Mouse (Mus musculus): ENCODE data around the gene Syt9. TPM values are rescaled to one million over a fixed set of nuclear protein-coding genes. Genes with fewer than 3 reads are reported as not detected.

Syt9 gene
- polyA plus RNA-seq (2017; shearing (Covaris generic)), result not detected

GRCm38 (mm10) chr7:107370232-107371125, at the start of gene Syt9:
Gene Syt9 (plus strand): TSS chr7:107370728.

GRCm38 (mm10) chr7:107567261-107567671, 196.7 kb downstream of the Syt9 start, which contains the start of gene Olfml1:
Gene Olfml1 (plus strand): TSS chr7:107567446.

GRCm38 (mm10) chr7:107594857-107595402, 224.4 kb downstream of the Syt9 start, which contains the start of gene Ppfibp2:
Gene Ppfibp2 (plus strand): TSS chr7:107595207.

Other genes starting within 250 kb of the Syt9 start
- not detected for gene Olfr715, start 239.6 kb upstream of the Syt9 start, polyA plus RNA-seq (2017; shearing (Covaris generic))
- gene Olfr716, start 232.4 kb upstream of the Syt9 start, polyA plus RNA-seq (2017; shearing (Covaris generic)), result not detected
- not detected for gene Nlrp14, start 203.7 kb upstream of the Syt9 start, polyA plus RNA-seq (2017; shearing (Covaris generic))
- gene Rbmxl2, start 161.3 kb upstream of the Syt9 start, polyA plus RNA-seq (2017; shearing (Covaris generic)), result not detected
- not detected for gene Olfml1, start 196.7 kb downstream of the Syt9 start, polyA plus RNA-seq (2017; shearing (Covaris generic))
- 2.0 TPM for gene Ppfibp2, start 224.5 kb downstream of the Syt9 start, polyA plus RNA-seq (2017; shearing (Covaris generic))